In the genomic region with DNA sequence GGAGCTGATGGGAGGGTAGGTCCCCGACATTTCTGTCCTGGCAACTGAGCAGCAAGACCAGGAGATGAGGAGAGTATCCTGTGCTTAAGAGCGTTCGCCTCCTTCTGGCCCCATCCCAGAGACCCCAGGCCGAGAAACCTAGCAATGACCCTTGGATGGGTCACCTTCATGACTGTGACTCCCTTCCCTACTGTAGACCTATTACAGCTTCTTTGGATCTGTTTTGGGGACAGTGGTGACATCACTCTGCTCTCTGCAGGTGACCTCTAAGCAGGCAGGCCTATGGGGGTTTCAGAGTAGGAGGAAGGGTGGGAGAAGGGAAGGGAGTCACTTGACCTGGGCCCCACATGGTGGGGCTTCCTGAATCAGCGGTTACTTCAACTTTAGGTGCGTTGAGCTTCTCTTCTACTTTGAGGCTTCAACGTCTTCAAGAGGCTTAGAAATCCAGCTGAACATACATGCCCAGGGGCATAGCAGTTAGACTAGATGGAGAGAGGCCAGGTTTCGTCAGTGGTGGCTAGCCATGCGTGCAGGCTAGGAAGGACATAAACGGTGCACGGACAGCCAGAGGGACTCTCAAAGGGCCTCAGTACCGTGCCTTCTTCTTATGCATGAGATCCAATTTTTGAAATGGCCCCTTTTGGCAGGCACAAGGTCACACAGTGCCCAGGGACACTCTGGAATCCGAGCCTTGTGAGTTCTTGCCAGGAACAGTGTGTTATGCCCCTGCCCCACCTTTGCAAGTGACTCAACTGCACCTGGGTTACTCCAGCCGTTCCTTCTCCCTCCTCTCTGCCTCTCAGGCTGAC, we compare ENCODE assay signal across 10 mouse cellular contexts. TPM values are rescaled to one million over a fixed set of nuclear protein-coding genes. Genes with fewer than 3 reads are reported as not detected.
DNase-seq lines count a peak whose midpoint lies in the region; ATAC-seq and TF ChIP-seq lines count a peak whose summit lies in the region.
"Had no signal": no experiment of that assay in that cellular context is flagged by ENCODE, and none has a peak within 500 bp of the region (broad histone marks: within the 10 kb centered on the region; RNA-seq: fewer than 3 reads in every experiment).

No protein-coding gene starts in this region.

- H3K27me3 ChIP-seq in heart, embryonic 10.5 days (ENCODE audit: insufficient read depth, poor library complexity, severe bottlenecking): peaks cover 80% of the 10 kb centered on the region
- H3K27me3 ChIP-seq in Patski: no peaks in the 10 kb centered on the region
- peaks cover 73% of the 10 kb centered on the region for H3K27me3 ChIP-seq in forebrain, embryonic 10.5 days (ENCODE audit: poor library complexity, severe bottlenecking)
- H3K27me3 ChIP-seq in kidney, embryonic 15.5 days: peaks cover 50% of the 10 kb centered on the region
- H3K27me3 ChIP-seq in midbrain, embryonic 16.5 days (ENCODE audit: control insufficient read depth, insufficient read depth, low read depth, low read length): peaks cover 9% of the 10 kb centered on the region; the same call in 1 of the 2 replicates
- peaks cover 11% of the 10 kb centered on the region for H3K27me3 ChIP-seq in heart, adult 2 months (ENCODE audit: control insufficient read depth, insufficient read depth, low read length)

- peak overlapping the region; percentile 89 for H3K4me2 ChIP-seq in kidney, embryonic 15.5 days
- peak overlapping the region; percentile 79 for H3K4me2 ChIP-seq in midbrain, embryonic 16.5 days (ENCODE audit: low read length)

- peak; percentile 23 for ATAC-seq in Patski
- ATAC-seq in kidney, embryonic 15.5 days (replicated peaks; ENCODE audit: low FRiP score): peak; percentile 37; the same call in 1 of the 2 replicates
- ATAC-seq in midbrain, embryonic 16.5 days: 0 out of 2 replicates have a peak, but pooled peaks have one; percentile 19
- no peak for ATAC-seq in CD4-positive, CD25-positive, alpha-beta regulatory T cell, adult 4 months

- no peak for TF ChIP-seq EP300 in heart, adult 2 months (IDR thresholded peaks at IDR 0.05; ENCODE audit: insufficient read depth, low read depth, low read length)

- CTCF ChIA-PET in Patski (lab: Charles Lee): interaction anchor here (1.2 to 1.7 kb wide), 2 partner anchors 31 to 90 kb away, joined by 3 to 4 read pairs; no protein-coding TSS in a partner anchor

- peak overlapping the region; percentile 73 for H3K4me3 ChIP-seq in heart, embryonic 10.5 days
- peak overlapping the region; percentile 65 for H3K4me3 ChIP-seq in forebrain, embryonic 10.5 days
- H3K4me3 ChIP-seq in kidney, embryonic 15.5 days (replicated peaks): peak overlapping the region; percentile 60
- H3K4me3 ChIP-seq in midbrain, embryonic 16.5 days (ENCODE audit: low read depth, low read length): peak overlapping the region; percentile 73
- H3K4me3 ChIP-seq in heart, adult 2 months: no peak overlapping the region
- H3K4me3 ChIP-seq: erythroblast, embryonic 14.5 days had no signal

- H3K9ac ChIP-seq in kidney, embryonic 15.5 days: peak overlapping the region; percentile 49
- H3K9ac ChIP-seq in midbrain, embryonic 16.5 days (ENCODE audit: low read depth, low read length): peak overlapping the region; percentile 81
- no peak overlapping the region for H3K9ac ChIP-seq in heart, adult 2 months (ENCODE audit: low read depth, low read length)

- intact Hi-C loops in heart, adult 2 months (cut with DNase I): no loop called here

- H3K36me3 ChIP-seq in heart, embryonic 10.5 days: no peaks in the 10 kb centered on the region
- H3K36me3 ChIP-seq in forebrain, embryonic 10.5 days (replicated peaks): no peaks in the 10 kb centered on the region
- no peaks in the 10 kb centered on the region for H3K36me3 ChIP-seq in kidney, embryonic 15.5 days
- no peaks in the 10 kb centered on the region for H3K36me3 ChIP-seq in midbrain, embryonic 16.5 days (ENCODE audit: control insufficient read depth, insufficient read depth, low read length)
- no peaks in the 10 kb centered on the region for H3K36me3 ChIP-seq in heart, adult 2 months (ENCODE audit: control insufficient read depth, insufficient read depth, low read length)

- 18% methylated on average over 14 of the region's 14 CpGs for WGBS in heart, embryonic 10.5 days
- WGBS in forebrain, embryonic 10.5 days: 10% methylated on average over 14 of the region's 14 CpGs
- 13% methylated on average over 14 of the region's 14 CpGs for WGBS in kidney, embryonic 15.5 days
- 16% methylated on average over 14 of the region's 14 CpGs for WGBS in midbrain, embryonic 16.5 days
- 31% methylated on average over 14 of the region's 14 CpGs for WGBS in heart, adult 2 months

- H3K4me1 ChIP-seq in heart, embryonic 10.5 days: peaks cover 18% of the 10 kb centered on the region
- H3K4me1 ChIP-seq in forebrain, embryonic 10.5 days: peaks cover 56% of the 10 kb centered on the region
- H3K4me1 ChIP-seq in kidney, embryonic 15.5 days: peaks cover 39% of the 10 kb centered on the region
- peaks cover 21% of the 10 kb centered on the region for H3K4me1 ChIP-seq in midbrain, embryonic 16.5 days (ENCODE audit: control insufficient read depth, insufficient read depth, low read length)
- no peaks in the 10 kb centered on the region for H3K4me1 ChIP-seq in heart, adult 2 months (ENCODE audit: control insufficient read depth, insufficient read depth, low read length)

- no peaks in the 10 kb centered on the region for H3K9me3 ChIP-seq in heart, embryonic 10.5 days
- no peaks in the 10 kb centered on the region for H3K9me3 ChIP-seq in forebrain, embryonic 10.5 days
- no peaks in the 10 kb centered on the region for H3K9me3 ChIP-seq in kidney, embryonic 15.5 days (replicated peaks)
- no peaks in the 10 kb centered on the region for H3K9me3 ChIP-seq in midbrain, embryonic 16.5 days (replicated peaks; ENCODE audit: control insufficient read depth, low read length, poor library complexity, severe bottlenecking)

- no peak for TF ChIP-seq POLR2A in heart, adult 2 months (IDR thresholded peaks at IDR 0.05; ENCODE audit: insufficient read depth, low read depth, low read length)

- H3K79me2 ChIP-seq in heart, adult 2 months (replicated peaks; ENCODE audit: control insufficient read depth, insufficient read depth, low read length): no peaks in the 10 kb centered on the region

- no peak for DNase-seq in heart, embryonic 10.5 days (ENCODE audit: low spot score)
- no peak for DNase-seq in heart, postnatal 4 days
- peak; percentile 76 for DNase-seq in Patski (ENCODE audit: low read depth, low spot score)
- no peak for DNase-seq in forebrain, embryonic 10.5 days (ENCODE audit: extremely low spot score, low spot score)
- no peak for DNase-seq in heart, adult 2 months

- in situ Hi-C loops in Patski (cut with MboI; ENCODE audit: low pct_unique_long_range_greater_than_20kb): no loop called here

- no peak for TF ChIP-seq CTCF in Patski (IDR thresholded peaks at IDR 0.05)
- TF ChIP-seq CTCF in heart, adult 2 months (IDR thresholded peaks at IDR 0.05): no peak

- peak overlapping the region; percentile 69; the same call in 1 of the 2 replicates for H3K27ac ChIP-seq in heart, embryonic 10.5 days
- peak overlapping the region; percentile 83 for H3K27ac ChIP-seq in forebrain, embryonic 10.5 days
- H3K27ac ChIP-seq in kidney, embryonic 15.5 days: peak overlapping the region; percentile 89
- peak overlapping the region; percentile 86 for H3K27ac ChIP-seq in midbrain, embryonic 16.5 days (ENCODE audit: low read length)
- H3K27ac ChIP-seq in heart, adult 2 months: no peak overlapping the region

- POLR2A ChIA-PET in Patski (lab: Charles Lee): interaction anchor here (1.2 to 1.4 kb wide), 3 partner anchors 13 to 31 kb away, joined by 3 to 6 read pairs (median 4); no protein-coding TSS in a partner anchor

RNA-seq across cellular contexts. Expression of a gene that starts 1.3 kb away (rescaled TPM):
- polyA plus RNA-seq in heart, embryonic 10.5 days (2016; fragmentation: Nextera tagmentation; extraction: Ambion mirVana): 2.8 and 8.7 TPM in 2 replicates
- total RNA-seq in heart, postnatal 4 days (2021): under 1 TPM; 0.77 to 0.98 TPM
- 62.4 TPM for polyA plus RNA-seq in Patski (2021)
- polyA plus RNA-seq in forebrain, embryonic 10.5 days (2016; fragmentation: Nextera tagmentation; extraction: Ambion mirVana): 11.0 and 12.3 TPM in 2 replicates
- polyA plus RNA-seq in kidney, embryonic 15.5 days (2015; fragmentation: Nextera tagmentation; extraction: Ambion mirVana): 39.2 and 42.9 TPM in 2 replicates
- 20.7 and 21.4 TPM in 2 replicates for polyA plus RNA-seq in midbrain, embryonic 16.5 days (2015; fragmentation: Nextera tagmentation; extraction: Ambion mirVana)
- polyA plus RNA-seq in CD4-positive, CD25-positive, alpha-beta regulatory T cell, adult 4 months (2017; shearing (Covaris generic)): not detected
- under 1 TPM in 1 of 2 experiments, not detected in 1; 0.31 TPM for total RNA-seq in heart, adult 2 months (2021)
- 0.32 and 0.78 TPM in 2 replicates for polyA plus RNA-seq in heart, adult 2 months (2012; rRNA removed)
- total RNA-seq: CH12.LX had no signal
- polyA plus RNA-seq: erythroblast, embryonic 14.5 days had no signal
